Mouse (Mus musculus) bone marrow macrophage, adult 2 months (primary cell): ENCODE data around the gene Slc9b1.

ENCODE experiments used
- CTCF ChIP-seq: IDR thresholded peaks from 2 replicates; pipeline ENCODE4 v1.5.1; 2012; ENCODE audit warnings: low read depth, mild to moderate bottlenecking, low read length, moderate library complexity
- POLR2A ChIP-seq: IDR thresholded peaks from 2 replicates; pipeline ENCODE4 v1.6.1; 2012; ENCODE audit warnings: mild to moderate bottlenecking, low read depth, low read length, borderline replicate concordance

DNA sequence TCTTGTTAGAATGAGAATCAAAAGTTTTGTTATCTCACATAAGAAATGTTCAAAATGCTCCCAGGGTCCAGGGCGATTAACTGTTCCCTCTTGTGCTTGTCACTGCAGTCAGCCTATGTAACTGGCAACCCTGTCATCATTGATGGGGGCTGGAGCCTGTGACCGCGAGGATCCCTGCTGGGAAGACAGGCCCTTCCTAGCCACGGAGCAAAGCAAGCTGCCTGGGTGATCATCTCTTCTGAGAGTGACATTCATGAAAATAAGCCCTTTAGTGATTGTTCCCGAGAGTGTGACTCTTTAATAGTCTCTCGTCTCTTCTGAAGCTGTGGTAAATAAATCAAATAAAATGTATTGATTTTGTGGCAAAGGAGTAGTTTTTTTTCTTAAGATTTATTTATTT lies 43.8 kb upstream of the Slc9b1 start:
- TF ChIP-seq POLR2A (no peak), CTCF (no peak)
